Mouse (Mus musculus): ENCODE measurements around the gene Cyp2b13. TPM values are rescaled to one million over a fixed set of nuclear protein-coding genes. Genes with fewer than 3 reads are reported as not detected.
"Not testable (repeated sequence)": the region's sequence is repeated elsewhere in the genome, so short reads cannot be mapped to it uniquely, and the experiment has no call there.

The Cyp2b13 gene
- polyA plus RNA-seq (2012) = not detected in 2 replicates

DNA sequence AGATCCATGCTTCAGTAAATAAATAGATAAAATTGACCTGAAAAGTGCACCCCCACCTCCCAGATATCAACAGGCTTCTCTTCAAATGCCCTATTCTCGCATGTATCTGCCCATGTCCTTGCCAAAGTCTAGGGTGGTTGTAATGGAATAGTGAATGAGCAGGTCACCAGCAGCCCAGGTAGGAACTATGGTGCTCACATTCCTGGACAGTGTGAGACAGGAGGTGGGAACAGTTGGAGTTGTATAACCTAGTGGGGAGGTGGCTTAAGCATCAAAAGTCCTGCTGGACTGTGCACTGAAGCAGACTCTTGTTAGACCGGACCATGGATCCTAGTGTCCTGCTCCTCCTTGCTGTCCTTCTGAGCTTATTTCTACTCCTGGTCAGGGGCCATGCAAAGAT lies at the start of gene Cyp2b13:
TSS of gene Cyp2b13 (plus strand) at position 301 of the 400 bp plus-strand sequence.
- not testable (repeated sequence) for H3K27me3 ChIP-seq (ENCODE audit: control insufficient read depth)

GRCm38 (mm10) chr7:26019814-26020332 lies 41.4 kb upstream of the Cyp2b13 start:
- H3K4me1 ChIP-seq (ENCODE audit: control insufficient read depth); H3K9me3 ChIP-seq (ENCODE audit: control insufficient read depth, low read length); H3K27me3 ChIP-seq (ENCODE audit: control insufficient read depth); H3K36me3 ChIP-seq (ENCODE audit: control insufficient read depth); H3K4me3 ChIP-seq (replicated peaks): not testable (repeated sequence)

More for the DNA sequence above, at the start of gene Cyp2b13:
- not testable (repeated sequence) for H3K36me3 ChIP-seq (ENCODE audit: control insufficient read depth); H3K4me3 ChIP-seq (replicated peaks); H3K4me1 ChIP-seq (ENCODE audit: control insufficient read depth); H3K9me3 ChIP-seq (ENCODE audit: control insufficient read depth, low read length)

DNA sequence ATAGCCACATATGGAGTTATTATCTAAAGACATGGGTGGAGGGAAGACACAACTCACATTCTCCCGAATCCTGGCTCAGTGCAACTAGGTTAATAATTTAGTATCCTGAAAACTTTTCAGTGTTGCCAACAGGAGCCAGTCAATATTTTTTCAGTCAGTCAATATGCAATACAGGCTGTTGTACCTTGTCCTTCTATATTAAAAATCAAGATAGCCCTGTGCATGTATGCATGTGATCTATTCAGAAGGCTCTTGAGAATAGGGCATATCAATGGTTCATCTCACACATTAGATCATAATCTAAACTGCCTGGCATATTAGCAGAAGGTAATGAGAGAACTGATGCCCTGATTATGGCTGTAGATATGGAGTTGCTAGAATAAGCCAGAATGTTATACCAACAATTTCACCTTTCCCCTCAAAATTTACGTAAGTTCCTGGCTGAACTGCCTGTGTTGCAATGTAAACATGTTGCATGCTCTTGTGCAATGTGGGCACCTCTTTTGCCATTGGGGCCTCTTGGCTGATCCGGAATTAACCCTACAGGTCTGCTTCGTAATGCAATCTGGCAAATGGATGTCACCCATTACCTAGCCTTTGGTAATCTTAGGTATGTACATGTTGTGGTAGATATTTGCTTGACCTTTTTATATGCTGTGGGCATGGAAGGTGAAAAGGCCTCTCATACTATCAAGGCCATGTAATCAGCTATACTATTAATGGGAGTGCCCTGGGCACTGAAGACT lies 6.2 kb upstream of the Cyp2b13 start:
- H3K4me1 ChIP-seq (ENCODE audit: control insufficient read depth); H3K36me3 ChIP-seq (ENCODE audit: control insufficient read depth); H3K4me3 ChIP-seq (replicated peaks); H3K27me3 ChIP-seq (ENCODE audit: control insufficient read depth); H3K9me3 ChIP-seq (ENCODE audit: control insufficient read depth, low read length): not testable (repeated sequence)

DNA sequence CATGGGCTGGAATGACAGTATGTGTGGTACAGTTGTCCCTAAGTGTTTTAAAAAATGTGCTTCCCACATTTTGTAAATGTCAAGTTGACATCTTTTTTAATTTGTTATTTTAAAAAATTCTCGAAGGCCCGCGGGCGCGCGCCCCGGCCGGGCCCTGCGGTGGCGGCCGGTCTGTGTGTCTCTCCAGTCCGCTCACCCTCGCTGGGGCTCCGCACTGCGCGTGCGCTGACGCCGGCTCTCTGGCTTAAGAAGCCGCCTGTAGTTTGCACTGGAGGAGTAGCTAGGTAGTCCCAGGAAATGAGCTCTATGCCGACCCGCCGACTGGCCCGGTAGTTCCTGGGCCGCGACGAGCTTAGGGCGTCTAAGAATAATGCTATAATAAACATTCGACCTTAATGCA lies 10.4 kb downstream of the Cyp2b13 start:
- H3K36me3 ChIP-seq (ENCODE audit: control insufficient read depth); H3K27me3 ChIP-seq (ENCODE audit: control insufficient read depth); H3K4me3 ChIP-seq (replicated peaks); H3K4me1 ChIP-seq (ENCODE audit: control insufficient read depth); H3K9me3 ChIP-seq (ENCODE audit: control insufficient read depth, low read length): not testable (repeated sequence)

DNA sequence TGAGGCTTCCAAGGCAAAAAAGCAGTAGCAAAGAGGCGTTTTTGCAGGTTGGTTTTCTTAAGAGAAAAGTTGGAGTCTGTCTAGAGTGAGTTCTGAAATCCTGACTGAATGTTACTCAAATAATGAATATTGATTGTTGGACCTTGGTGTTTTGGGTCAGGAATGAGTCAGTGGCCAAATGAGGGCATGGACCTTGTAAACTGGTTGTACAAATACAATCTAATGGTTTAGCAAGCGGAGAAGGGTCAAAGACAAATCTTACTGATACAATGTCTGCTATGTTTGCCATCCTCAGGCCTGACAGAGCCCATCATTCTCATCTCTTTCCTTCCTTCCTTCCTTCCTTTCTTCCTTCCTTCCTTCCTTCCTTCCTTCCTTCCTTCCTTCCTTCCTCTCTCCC lies 21.3 kb downstream of the Cyp2b13 start:
- Histone ChIP-seq H3K27me3 (ENCODE audit: control insufficient read depth) (no peaks in the 10 kb centered on the region), H3K4me1 (ENCODE audit: control insufficient read depth) (no peaks in the 10 kb centered on the region), H3K9me3 (ENCODE audit: control insufficient read depth, low read length) (peaks cover 2% of the 10 kb centered on the region; the same call in 1 of the 2 replicates), H3K36me3 (ENCODE audit: control insufficient read depth) (no peaks in the 10 kb centered on the region), H3K4me3 (replicated peaks) (no peak overlapping the region)
- TF ChIP-seq TAL1 (IDR thresholded peaks at IDR 0.05; ENCODE audit: low read length) (no peak), GATA1 (IDR thresholded peaks at IDR 0.05; ENCODE audit: low read length) (no peak)

GRCm38 (mm10) chr7:26087391-26087790 lies 26.1 kb downstream of the Cyp2b13 start:
- TF ChIP-seq TAL1 (IDR thresholded peaks at IDR 0.05; ENCODE audit: low read length) (no peak), GATA1 (IDR thresholded peaks at IDR 0.05; ENCODE audit: low read length) (no peak)
- Histone ChIP-seq H3K27me3 (ENCODE audit: control insufficient read depth) (no peaks in the 10 kb centered on the region), H3K36me3 (ENCODE audit: control insufficient read depth) (no peaks in the 10 kb centered on the region), H3K4me3 (replicated peaks) (no peak overlapping the region), H3K4me1 (ENCODE audit: control insufficient read depth) (no peaks in the 10 kb centered on the region), H3K9me3 (ENCODE audit: control insufficient read depth, low read length) (no peaks in the 10 kb centered on the region)

GRCm38 (mm10) chr7:26088578-26088977 lies 27.3 kb downstream of the Cyp2b13 start:
- H3K36me3 ChIP-seq (ENCODE audit: control insufficient read depth); H3K9me3 ChIP-seq (ENCODE audit: control insufficient read depth, low read length); H3K27me3 ChIP-seq (ENCODE audit: control insufficient read depth); H3K4me1 ChIP-seq (ENCODE audit: control insufficient read depth); H3K4me3 ChIP-seq (replicated peaks): not testable (repeated sequence)

DNA sequence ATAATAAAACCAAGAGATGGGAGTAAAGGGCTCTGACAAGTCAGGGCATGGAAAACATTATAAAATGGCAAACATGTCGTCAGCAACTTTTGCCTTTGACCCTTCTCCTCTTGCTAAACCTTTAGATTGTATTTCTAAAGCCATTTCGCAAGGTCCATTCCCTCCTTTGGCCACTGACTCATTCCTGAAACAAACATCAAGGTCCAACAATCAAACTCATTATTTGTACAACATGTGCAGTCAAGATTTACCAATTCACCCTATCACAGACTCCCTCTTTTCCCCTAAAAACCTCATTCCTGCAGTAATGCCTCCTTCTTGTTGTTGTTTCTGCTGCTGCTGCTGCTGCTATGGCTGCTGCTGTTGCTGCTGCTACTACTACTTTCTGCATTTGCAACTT lies 78.3 kb downstream of the Cyp2b13 start:
- H3K27me3 ChIP-seq (ENCODE audit: control insufficient read depth); H3K36me3 ChIP-seq (ENCODE audit: control insufficient read depth); H3K4me3 ChIP-seq (replicated peaks); H3K9me3 ChIP-seq (ENCODE audit: control insufficient read depth, low read length); H3K4me1 ChIP-seq (ENCODE audit: control insufficient read depth): not testable (repeated sequence)

DNA sequence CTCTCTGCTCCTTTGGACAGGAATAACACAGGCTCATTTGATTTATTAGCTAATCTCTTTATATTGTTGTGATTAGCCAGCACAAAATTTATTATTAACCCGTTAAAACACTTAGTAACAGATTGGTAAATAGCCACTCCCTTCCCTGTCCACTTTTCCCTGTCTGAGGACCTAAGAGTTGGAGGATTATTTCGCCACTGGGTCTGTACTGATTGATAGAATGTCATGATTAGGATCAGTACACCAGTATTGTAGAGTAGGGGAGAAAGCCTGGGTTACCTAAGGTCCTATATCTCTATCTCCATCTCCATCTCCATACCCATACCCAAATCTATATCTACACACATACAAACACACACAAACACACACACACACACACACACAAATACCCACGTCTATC lies 82.4 kb downstream of the Cyp2b13 start:
- H3K27me3 ChIP-seq (ENCODE audit: control insufficient read depth); H3K4me1 ChIP-seq (ENCODE audit: control insufficient read depth); H3K36me3 ChIP-seq (ENCODE audit: control insufficient read depth); H3K9me3 ChIP-seq (ENCODE audit: control insufficient read depth, low read length); H3K4me3 ChIP-seq (replicated peaks): not testable (repeated sequence)

Other genes starting within 250 kb of the Cyp2b13 start
- gene Cyp2s1, start 244.6 kb upstream of the Cyp2b13 start, polyA plus RNA-seq (2012) = not detected in 2 replicates
- gene Cyp2b10, start 163.9 kb upstream of the Cyp2b13 start, polyA plus RNA-seq (2012) = not detected in 2 replicates
- gene Cyp2b9, start 111.9 kb downstream of the Cyp2b13 start, polyA plus RNA-seq (2012) = not detected in 2 replicates
- not detected in 2 replicates for gene Vmn1r184, start 198.8 kb downstream of the Cyp2b13 start, polyA plus RNA-seq (2012)
- not detected in 2 replicates for gene Cyp2a4, start 245.7 kb downstream of the Cyp2b13 start, polyA plus RNA-seq (2012)